Mouse (Mus musculus) CH12.LX (cell line): ENCODE measurements around the gene Pdap1. TPM values are rescaled to one million over a fixed set of nuclear protein-coding genes. Genes with fewer than 3 reads are reported as not detected.

Source experiments
- DNase-seq: peaks from one replicate; pipeline ENCODE4 v3.0.0-alpha.2; 2013; ENCODE audit errors: extremely low read depth
- H3K27ac ChIP-seq: 2 replicates; pipeline ENCODE4 v1.5.1; 2012; ENCODE audit warnings: low read depth, mild to moderate bottlenecking, control low read depth, moderate library complexity; ENCODE audit not compliant: insufficient read depth
- H3K27me3 ChIP-seq: replicated peaks from 2 replicates; pipeline ENCODE3; 2012; ENCODE audit warnings: inconsistent platforms
- H3K36me3 ChIP-seq, 2 experiments: replicated peaks in 1 of 2; 2 replicates each; pipeline versions ENCODE3 to v1.6.1; 2012; ENCODE audit warnings: inconsistent platforms in 1 of 2, low read length in 1 of 2, mild to moderate bottlenecking in 1 of 2, mixed read lengths in 1 of 2, moderate library complexity in 1 of 2; ENCODE audit not compliant: control insufficient read depth in 1 of 2, insufficient read depth in 1 of 2
- H3K4me1 ChIP-seq, 2 experiments: 2 replicates each; pipeline ENCODE4 v1.6.1; 2012; ENCODE audit warnings: inconsistent platforms in 1 of 2, moderate library complexity in 1 of 2; ENCODE audit not compliant: insufficient read depth in 2 of 2, control insufficient read depth in 1 of 2
- H3K4me2 ChIP-seq: 2 replicates; pipeline ENCODE4 v1.6.1; 2012; ENCODE audit warnings: low read depth, mild to moderate bottlenecking, control low read depth; ENCODE audit not compliant: poor library complexity, insufficient read depth, severe bottlenecking
- H3K4me3 ChIP-seq, 3 experiments: fragments of 150-350 bp in 1 of 3; sonication (generic) in 1 of 3; replicated peaks in 1 of 3; 2 replicates each; pipeline versions ENCODE3 to v1.5.1; 2011 to 2012; ENCODE audit warnings: low read depth in 2 of 3, low read length in 2 of 3, mild to moderate bottlenecking in 2 of 3, moderate library complexity in 2 of 3, control low read depth in 1 of 3, improper control_type of control experiment in 1 of 3, inconsistent platforms in 1 of 3, mixed read lengths in 1 of 3; ENCODE audit not compliant: poor library complexity in 1 of 3
- H3K79me2 ChIP-seq: replicated peaks from 2 replicates; pipeline ENCODE4 v1.6.1; 2012; ENCODE audit warnings: mild to moderate bottlenecking, moderate library complexity; ENCODE audit not compliant: control insufficient read depth, poor library complexity, insufficient read depth, severe bottlenecking; ENCODE audit errors: extremely low read depth
- H3K9ac ChIP-seq: 2 replicates; pipeline ENCODE4 v1.6.1; 2012; ENCODE audit warnings: low read depth, mild to moderate bottlenecking, control low read depth, moderate library complexity; ENCODE audit not compliant: insufficient read depth
- H3K9me3 ChIP-seq: replicated peaks from 2 replicates; pipeline ENCODE3; 2012; ENCODE audit warnings: low read length, inconsistent platforms, mixed read lengths
- BHLHE40 ChIP-seq: IDR thresholded peaks from 2 replicates; pipeline ENCODE4 v1.6.1; 2011; ENCODE audit warnings: mild to moderate bottlenecking, low read depth, low read length, improper control_type of control experiment
- CHD2 ChIP-seq: IDR thresholded peaks from 2 replicates; pipeline ENCODE4 v1.6.1; 2011; ENCODE audit warnings: low read length, improper control_type of control experiment
- CTCF ChIP-seq, 2 experiments: IDR thresholded peaks in 1 of 2; conservative IDR thresholded peaks in 1 of 2; 2 replicates each; pipeline ENCODE4 v1.5.1; 2011 to 2012; ENCODE audit warnings: low read depth in 2 of 2, low read length in 2 of 2, improper control_type of control experiment in 1 of 2, inconsistent platforms in 1 of 2, mild to moderate bottlenecking in 1 of 2, moderate library complexity in 1 of 2
- ELF1 ChIP-seq: IDR thresholded peaks from 2 replicates; pipeline ENCODE4 v1.6.1; 2014; ENCODE audit warnings: low read depth, mild to moderate bottlenecking, inconsistent platforms, low read length, improper control_type of control experiment
- EP300 ChIP-seq: IDR thresholded peaks from 2 replicates; pipeline ENCODE4 v1.6.1; 2011; ENCODE audit warnings: low read length, improper control_type of control experiment
- ETS1 ChIP-seq: conservative IDR thresholded peaks from 2 replicates; pipeline ENCODE4 v1.6.1; 2012; ENCODE audit warnings: low read depth, mild to moderate bottlenecking, inconsistent platforms, low read length, improper control_type of control experiment, moderate library complexity
- HCFC1 ChIP-seq: IDR thresholded peaks from 2 replicates; pipeline ENCODE4 v1.6.1; 2012; ENCODE audit warnings: low read depth, mild to moderate bottlenecking, inconsistent platforms, low read length, improper control_type of control experiment
- IRF4 ChIP-seq: IDR thresholded peaks from 2 replicates; pipeline ENCODE4 v1.6.1; 2014; ENCODE audit warnings: low read depth, mild to moderate bottlenecking, inconsistent platforms, low read length, improper control_type of control experiment
- JUND ChIP-seq: conservative IDR thresholded peaks from 2 replicates; pipeline ENCODE4 v1.6.1; 2011; ENCODE audit warnings: low read depth, low read length, improper control_type of control experiment
- KAT2A ChIP-seq: IDR thresholded peaks from 2 replicates; pipeline ENCODE4 v1.6.1; 2012; ENCODE audit warnings: low read length, improper control_type of control experiment, inconsistent platforms; ENCODE audit not compliant: insufficient replicate concordance
- MAX ChIP-seq: IDR thresholded peaks from 2 replicates; pipeline ENCODE4 v1.6.1; 2011; ENCODE audit warnings: low read length, improper control_type of control experiment
- MAZ ChIP-seq: IDR thresholded peaks from 2 replicates; pipeline ENCODE4 v1.6.1; 2012; ENCODE audit warnings: low read depth, mild to moderate bottlenecking, inconsistent platforms, low read length, improper control_type of control experiment, moderate library complexity
- MEF2A ChIP-seq: IDR thresholded peaks from 2 replicates; pipeline ENCODE4 v1.6.1; 2014; ENCODE audit warnings: low read depth, mild to moderate bottlenecking, inconsistent platforms, low read length, improper control_type of control experiment, borderline replicate concordance
- MXI1 ChIP-seq: IDR thresholded peaks from 2 replicates; pipeline ENCODE4 v1.6.1; 2011; ENCODE audit warnings: mild to moderate bottlenecking, low read depth, low read length, improper control_type of control experiment
- MYC ChIP-seq: IDR thresholded peaks from 2 replicates; pipeline ENCODE4 v1.6.1; 2011; ENCODE audit warnings: low read depth, mild to moderate bottlenecking, improper control_type of control experiment, low read length
- NELFE ChIP-seq: IDR thresholded peaks from 2 replicates; pipeline ENCODE4 v1.6.1; 2011; ENCODE audit warnings: low read depth, low read length, improper control_type of control experiment
- NRF1 ChIP-seq: IDR thresholded peaks from 2 replicates; pipeline ENCODE4 v1.6.1; 2014; ENCODE audit warnings: low read depth, mild to moderate bottlenecking, inconsistent platforms, low read length, improper control_type of control experiment, moderate library complexity
- PAX5 ChIP-seq: IDR thresholded peaks from 2 replicates; pipeline ENCODE4 v1.6.1; 2012; ENCODE audit warnings: low read length, inconsistent platforms, mixed read lengths
- POLR2A ChIP-seq: IDR thresholded peaks from 2 replicates; pipeline ENCODE4 v1.6.1; 2011; ENCODE audit warnings: low read depth, mild to moderate bottlenecking, improper control_type of control experiment, low read length
- POLR2AphosphoS2 ChIP-seq: IDR thresholded peaks from 2 replicates; pipeline ENCODE4 v1.6.1; 2011; ENCODE audit warnings: low read depth, low read length, improper control_type of control experiment
- RCOR1 ChIP-seq: conservative IDR thresholded peaks from 2 replicates; pipeline ENCODE4 v1.6.1; 2012; ENCODE audit warnings: low read depth, mild to moderate bottlenecking, inconsistent platforms, low read length, improper control_type of control experiment
- SIN3A ChIP-seq: IDR thresholded peaks from 2 replicates; pipeline ENCODE4 v1.6.1; 2012; ENCODE audit warnings: low read length, improper control_type of control experiment, inconsistent platforms
- TBP ChIP-seq: conservative IDR thresholded peaks from 2 replicates; pipeline ENCODE4 v1.6.1; 2011; ENCODE audit warnings: low read depth, low read length, improper control_type of control experiment
- TCF12 ChIP-seq: IDR thresholded peaks from 2 replicates; pipeline ENCODE4 v1.6.1; 2014; ENCODE audit warnings: low read depth, mild to moderate bottlenecking, inconsistent platforms, low read length, improper control_type of control experiment
- UBTF ChIP-seq: IDR thresholded peaks from 2 replicates; pipeline ENCODE4 v1.6.1; 2012; ENCODE audit warnings: low read depth, mild to moderate bottlenecking, inconsistent platforms, low read length, improper control_type of control experiment, moderate library complexity
- ZC3H11A ChIP-seq: IDR thresholded peaks from 2 replicates; pipeline ENCODE4 v1.6.1; 2012; ENCODE audit warnings: low read depth, mild to moderate bottlenecking, inconsistent platforms, low read length, improper control_type of control experiment
- ZKSCAN1 ChIP-seq: IDR thresholded peaks from 2 replicates; pipeline ENCODE4 v1.6.1; 2012; ENCODE audit warnings: low read depth, inconsistent platforms, low read length, improper control_type of control experiment, borderline replicate concordance
- ZMIZ1 ChIP-seq: IDR thresholded peaks from 2 replicates; pipeline ENCODE4 v1.6.1; 2012; ENCODE audit warnings: low read depth, mild to moderate bottlenecking, inconsistent platforms, low read length, improper control_type of control experiment
- dilution Hi-C: fragments of 300-500 bp; cut with MboI; formaldehyde crosslinking; loops from 2 replicates; pipeline ENCODE4 v1.14.3; 2020; ENCODE audit warnings: low sequenced_read_pairs; ENCODE audit not compliant: extremely low pct_unique_long_range_greater_than_20kb, extremely low pct_ligation_motif_present
- in situ Hi-C: fragments of 300-500 bp; cut with MboI; formaldehyde crosslinking; loops from 3 replicates; pipeline ENCODE4 v1.14.3; 2019; ENCODE audit warnings: low sequenced_read_pairs, low pct_ligation_motif_present, low pct_unique_long_range_greater_than_20kb, mixed read lengths
- polyA plus RNA-seq: library from polyadenylated mRNA; unstranded; fragments of >175 nt; gene quantifications from 2 replicates; pipeline ENCODE4 v1.2.1, GENCODE M21; 2012; ENCODE audit warnings: low read depth; ENCODE audit not compliant: insufficient read length
- total RNA-seq, 2 experiments: library from RNA; depleted of rRNA; stranded (reverse); fragments of 300-350 nt in 1 of 2; fragments of >200 nt in 1 of 2; gene quantifications; 2 replicates each; pipeline ENCODE4 v1.2.3; 2012 to 2014

The Pdap1 gene
- total and polyA plus RNA-seq, 3 experiments, result 58.9 to 267 (median 86.7) TPM

DNA sequence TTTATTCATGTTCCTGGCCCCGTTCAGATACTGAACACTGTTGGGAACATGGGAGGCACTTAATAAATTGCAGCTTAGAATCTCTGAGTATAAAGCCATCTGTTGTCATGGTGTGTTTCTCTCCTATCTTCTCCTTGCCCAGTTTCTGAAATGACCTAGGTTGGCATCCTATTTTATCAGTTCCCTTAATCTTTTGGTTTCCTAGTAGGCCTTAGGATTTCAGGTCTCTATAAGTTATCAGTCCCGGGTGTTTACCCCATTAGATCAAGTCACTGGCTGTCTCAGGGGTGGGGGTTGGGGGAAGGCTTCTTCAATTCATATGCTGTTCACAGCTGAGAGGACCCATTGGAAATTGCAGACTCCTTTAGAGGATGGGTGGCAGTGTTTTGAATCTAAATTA, 55.2 kb downstream of the Pdap1 start:
- Histone ChIP-seq H3K27me3 (no peaks in the 10 kb centered on the region), H3K36me3 (peaks cover 5 to 30% of the 10 kb centered on the region in 2 experiments), H3K9me3 (peaks cover 2% of the 10 kb centered on the region), H3K9ac (peak overlapping the region; percentile 99; the same call in 1 of the 2 replicates), H3K4me3 (peak overlapping the region; percentile 67 to 87 (median 71)), H3K79me2 (peaks cover 48% of the 10 kb centered on the region), H3K4me1 (peaks cover 5 to 23% of the 10 kb centered on the region in 2 experiments; a peak in 3 of 4 replicates), H3K4me2 (peak overlapping the region; percentile 83), H3K27ac (no peak overlapping the region)
- in situ Hi-C loops (loop anchor here (5.0 kb wide), 1 partner anchor 88 kb away; no protein-coding TSS in a partner anchor), dilution Hi-C loops (no loop called here)
- no peak for DNase-seq
- TF ChIP-seq PAX5 (no peak), EP300 (no peak), CTCF (conservative IDR thresholded peaks at IDR 0.05 in 1 of 2, IDR thresholded peaks at IDR 0.05 in 1 of 2; ENCODE audit: low read depth in 2 of 2, low read length in 2 of 2) (no peak), JUND (no peak), ETS1 (no peak), ZKSCAN1 (no peak), TBP (no peak), TCF12 (no peak), BHLHE40 (no peak), IRF4 (no peak)

DNA sequence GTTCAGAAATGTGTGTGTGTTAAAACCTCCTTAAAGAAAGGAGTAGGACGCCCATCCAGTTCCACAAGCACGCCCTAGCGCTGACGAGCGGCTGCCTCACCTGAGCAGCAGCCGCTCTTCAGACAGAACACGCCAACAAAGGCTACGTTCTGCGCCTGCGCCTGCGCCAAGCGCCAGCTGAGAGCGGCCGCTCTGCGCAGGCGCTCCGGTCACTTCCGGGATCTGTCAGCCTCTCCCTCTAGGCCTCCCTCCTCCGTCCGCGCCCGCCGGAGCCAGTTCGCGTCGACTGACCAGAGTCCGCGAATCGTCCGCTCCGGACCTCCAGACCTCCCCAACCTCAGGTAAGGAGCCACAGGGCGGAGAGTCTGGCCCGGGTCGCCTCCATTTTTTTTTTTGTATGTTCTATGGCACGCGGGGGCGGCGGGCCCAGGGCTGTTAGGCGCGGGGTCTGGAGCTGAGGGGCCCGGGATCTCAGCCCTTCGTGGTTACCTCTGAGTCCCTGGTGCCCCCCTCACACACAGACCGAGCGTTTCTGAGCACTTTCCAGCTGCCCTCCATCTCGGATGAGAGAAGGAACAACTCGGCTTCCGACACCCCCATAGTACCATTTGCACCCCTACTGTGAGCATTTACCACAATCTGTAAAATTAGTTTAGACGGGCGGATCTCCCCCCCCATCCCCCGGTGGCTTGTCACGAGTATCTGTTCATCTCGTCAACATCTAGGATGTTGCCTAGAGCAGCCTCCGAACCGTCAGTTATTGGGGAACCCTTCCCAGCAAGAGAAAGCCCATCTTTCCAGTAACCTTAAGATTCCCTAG, 56.2 kb downstream of the Pdap1 start, which contains the start of the genes Arpc1a and Kpna7:
TSS of gene Arpc1a (plus strand) at position 199 of the 820 bp plus-strand sequence.
TSS of gene Kpna7 (minus strand) at position 399 of the 820 bp plus-strand sequence.
- peaks cover 2% of the 10 kb centered on the region for H3K27me3 ChIP-seq
- no peak within 1 kb of the TSS for H3K27ac ChIP-seq
- dilution Hi-C loops, result no loop called here
- H3K4me3 ChIP-seq, result peak within 1 kb of the TSS; percentile 67 to 87 (median 71)
- peak within 1 kb of the TSS; percentile 83 for H3K4me2 ChIP-seq
- peaks cover 2% of the 10 kb centered on the region for H3K9me3 ChIP-seq
- peaks cover 4 to 22% of the 10 kb centered on the region in 2 experiments for H3K36me3 ChIP-seq
- in situ Hi-C loops, result loop anchor here (5.0 kb wide), 1 partner anchor 87 kb away; no protein-coding TSS in a partner anchor
- peaks cover 42% of the 10 kb centered on the region for H3K79me2 ChIP-seq
- peaks cover 5 to 16% of the 10 kb centered on the region in 2 experiments; a peak in 3 of 4 replicates for H3K4me1 ChIP-seq
- TF ChIP-seq HCFC1 (peak; percentile 77), ZC3H11A (no peak), ETS1 (peak; percentile 45), BHLHE40 (peak; percentile 81), ZMIZ1 (peak; percentile 81; the same call in 1 of the 2 replicates), CHD2 (peak; percentile 26; the same call in 1 of the 2 replicates), NRF1 (peak; percentile 100), MYC (no peak), ELF1 (peak; percentile 99), PAX5 (no peak), KAT2A (0 out of 2 replicates have a peak, but pooled peaks have one; percentile 42), MXI1 (peak; percentile 82; the same call in 1 of the 2 replicates), NELFE (peak; percentile 90; the same call in 1 of the 2 replicates), MAX (peak; percentile 59; the same call in 1 of the 2 replicates), MAZ (0 out of 2 replicates have a peak, but pooled peaks have one; percentile 45), POLR2A (peak; percentile 86), TBP (peak; percentile 81), TCF12 (peak; percentile 84; the same call in 1 of the 2 replicates), IRF4 (0 out of 2 replicates have a peak, but pooled peaks have one; percentile 31), CTCF (conservative IDR thresholded peaks at IDR 0.05 in 1 of 2, IDR thresholded peaks at IDR 0.05 in 1 of 2; ENCODE audit: low read depth in 2 of 2, low read length in 2 of 2) (no peak), MEF2A (peak; percentile 62; the same call in 1 of the 2 replicates), UBTF (no peak), RCOR1 (peak; percentile 71; the same call in 1 of the 2 replicates), SIN3A (peak; percentile 93), POLR2AphosphoS2 (peak; percentile 54; the same call in 1 of the 2 replicates)
- TF ChIP-seq, all 38 proteins: peak for 20
- DNase-seq, result peak; percentile 94
- peak within 1 kb of the TSS; percentile 99 for H3K9ac ChIP-seq
